Mouse (Mus musculus) stomach, postnatal 0 days (tissue): Measurements from ENCODE around the gene Tpp2. TPM values are rescaled to one million over a fixed set of nuclear protein-coding genes. Genes with fewer than 3 reads are reported as not detected.
A peak's percentile ranks its signal among the peaks of the same experiment; 100 is the strongest.
"Not testable (repeated sequence)": the region's sequence is repeated elsewhere in the genome, so short reads cannot be mapped to it uniquely, and the experiment has no call there.

Experiments
- ATAC-seq: fragments of 200-750 bp; cut with Nextera tagmentation; 2 replicates; pipeline ENCODE4 v1.8.0; 2017; ENCODE audit not compliant: low FRiP score, low TSS enrichment
- DNase-seq: peaks from one replicate; pipeline ENCODE4 v3.0.0-alpha.2; 2016; ENCODE audit warnings: low spot score
- H3K27ac ChIP-seq: fragments of 300-500 bp; sonication (generic); replicated peaks from 2 replicates; pipeline ENCODE4 v1.5.1; 2014; ENCODE audit warnings: mild to moderate bottlenecking, control low read depth
- H3K27me3 ChIP-seq: fragments of 300-500 bp; sonication (generic); 2 replicates; pipeline ENCODE4 v1.6.1; 2014; ENCODE audit warnings: low read length; ENCODE audit not compliant: control insufficient read depth, insufficient read depth
- H3K36me3 ChIP-seq: fragments of 300-500 bp; sonication (generic); 2 replicates; pipeline ENCODE4 v1.6.1; 2014; ENCODE audit warnings: low read length, mixed read lengths; ENCODE audit not compliant: control insufficient read depth, insufficient read depth
- H3K4me1 ChIP-seq: fragments of 300-500 bp; sonication (generic); replicated peaks from 2 replicates; pipeline ENCODE4 v1.6.1; 2014; ENCODE audit warnings: antibody characterized with exemption; ENCODE audit not compliant: control insufficient read depth, insufficient read depth
- H3K4me2 ChIP-seq: fragments of 300-500 bp; sonication (generic); replicated peaks from 2 replicates; pipeline ENCODE4 v1.6.1; 2014; ENCODE audit warnings: low read depth, mild to moderate bottlenecking, control low read depth, moderate library complexity
- H3K4me3 ChIP-seq: fragments of 300-500 bp; sonication (generic); 2 replicates; pipeline ENCODE4 v1.5.1; 2014; ENCODE audit warnings: low read depth, low read length, control low read depth
- H3K9ac ChIP-seq: fragments of 300-500 bp; sonication (generic); 2 replicates; pipeline ENCODE4 v1.6.1; 2014; ENCODE audit warnings: mild to moderate bottlenecking, low read length, control low read depth, mixed read lengths
- H3K9me3 ChIP-seq: fragments of 300-500 bp; sonication (generic); 2 replicates; pipeline ENCODE4 v1.6.1; 2016; ENCODE audit warnings: low read length; ENCODE audit not compliant: control insufficient read depth
- CTCF ChIP-seq: IDR thresholded peaks from 2 replicates; pipeline ENCODE4 v1.5.1; 2016; ENCODE audit warnings: antibody characterized with exemption, low read depth, mild to moderate bottlenecking, moderate library complexity
- EP300 ChIP-seq: optimal IDR thresholded peaks from 2 replicates; pipeline ENCODE3; 2016; ENCODE audit warnings: antibody characterized with exemption
- whole genome bisulfite sequencing: fragments of 180-500 bp; shearing (Covaris S2); extraction: QIAGEN DNeasy Blood & Tissue Kit; methylation state at CpG from one replicate; pipeline ENCODE4 v1.1.7; 2014; 5-methylcytosine and 5-hydroxymethylcytosine counted together
- polyA plus RNA-seq: library from polyadenylated mRNA; unstranded; fragments of >200 nt; fragmentation: Nextera tagmentation; extraction: Ambion mirVana; gene quantifications from 2 replicates; pipeline ENCODE4 v1.2.1, GENCODE M21; 2015

Tpp2 gene
- polyA plus RNA-seq, 1 experiment from 2014 or later, result 34.5 TPM

DNA sequence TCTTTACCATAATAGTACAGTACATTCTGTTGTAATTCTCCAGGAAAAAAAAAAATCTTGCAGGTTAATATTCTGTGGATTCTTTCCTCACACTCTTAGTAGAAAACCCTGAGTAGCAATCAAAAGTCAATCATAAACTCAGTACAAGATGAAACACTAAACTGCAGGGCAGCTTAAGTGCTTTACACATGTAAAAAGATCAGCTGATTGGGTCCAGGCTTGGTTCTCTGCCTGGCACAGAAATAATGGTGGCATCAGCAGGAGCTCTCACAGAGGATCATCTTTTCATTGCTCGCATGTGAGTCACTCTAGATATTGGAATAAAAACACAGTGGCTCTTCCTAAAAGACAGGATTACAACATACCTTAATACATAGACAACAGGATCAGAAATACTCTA lies 94.2 kb downstream of the Tpp2 start:
- ATAC-seq (no peak), DNase-seq (no peak)
- WGBS, result 92% methylated on average over 1 of the region's 1 CpGs
- no peaks in the 10 kb centered on the region for H3K27me3 ChIP-seq
- H3K27ac ChIP-seq, result no peak overlapping the region
- no peak overlapping the region for H3K4me3 ChIP-seq
- TF ChIP-seq EP300, result no peak
- no peak for TF ChIP-seq CTCF
- no peak overlapping the region for H3K9ac ChIP-seq
- no peaks in the 10 kb centered on the region for H3K9me3 ChIP-seq
- no peaks in the 10 kb centered on the region for H3K36me3 ChIP-seq
- no peaks in the 10 kb centered on the region for H3K4me1 ChIP-seq
- no peak overlapping the region for H3K4me2 ChIP-seq

DNA sequence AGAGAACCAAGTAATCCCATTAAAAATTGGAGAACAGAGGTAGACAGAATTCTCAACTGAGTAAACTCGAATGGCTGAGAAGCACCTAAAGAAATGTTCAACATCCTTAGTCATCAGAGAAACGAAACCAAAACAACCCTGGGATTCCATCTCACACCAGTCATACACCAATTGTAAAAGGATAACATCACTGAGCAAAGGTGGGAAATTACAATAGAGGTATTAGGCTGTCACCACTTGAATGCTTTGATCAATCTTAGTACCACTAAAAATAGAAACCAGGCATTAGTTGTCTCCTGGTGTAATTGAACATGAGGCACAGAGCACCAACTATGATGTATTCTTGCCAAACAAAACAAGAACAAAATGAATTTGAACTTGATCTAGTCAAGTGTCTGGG lies 98.8 kb downstream of the Tpp2 start:
- Histone ChIP-seq H3K9me3 (no peaks in the 10 kb centered on the region), H3K4me1 (no peaks in the 10 kb centered on the region), H3K27me3 (no peaks in the 10 kb centered on the region), H3K4me3 (no peak overlapping the region), H3K4me2 (no peak overlapping the region), H3K36me3 (no peaks in the 10 kb centered on the region), H3K27ac (no peak overlapping the region), H3K9ac (no peak overlapping the region)
- DNase-seq (no peak), ATAC-seq (no peak)
- 56% methylated on average over 2 of the region's 2 CpGs for WGBS
- TF ChIP-seq EP300 (no peak), CTCF (no peak)

DNA sequence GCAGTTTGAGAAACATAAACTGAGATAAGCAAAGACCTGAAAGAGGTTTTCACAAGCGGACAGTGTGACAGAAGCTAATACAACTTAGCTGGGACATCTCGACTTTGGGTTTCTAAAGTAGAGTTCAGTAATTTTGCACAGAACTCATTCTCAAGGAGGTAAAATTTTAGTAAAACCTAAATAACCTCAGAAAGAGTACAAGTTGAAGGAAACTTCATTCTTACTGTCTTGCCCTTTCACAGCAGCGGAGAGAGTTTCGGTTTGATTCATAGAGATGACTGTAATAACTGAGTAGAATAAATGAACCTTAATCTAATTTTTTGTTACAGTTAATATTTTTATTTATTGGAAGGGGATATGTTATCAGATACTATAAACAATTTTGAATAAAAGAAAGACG lies 99.5 kb downstream of the Tpp2 start:
- DNase-seq (no peak), ATAC-seq (no peak)
- Histone ChIP-seq H3K9me3 (no peaks in the 10 kb centered on the region), H3K27me3 (no peaks in the 10 kb centered on the region), H3K9ac (no peak overlapping the region), H3K27ac (no peak overlapping the region), H3K4me1 (no peaks in the 10 kb centered on the region), H3K36me3 (no peaks in the 10 kb centered on the region), H3K4me3 (no peak overlapping the region), H3K4me2 (no peak overlapping the region)
- 73% methylated on average over 5 of the region's 5 CpGs for WGBS
- TF ChIP-seq CTCF, result no peak

DNA sequence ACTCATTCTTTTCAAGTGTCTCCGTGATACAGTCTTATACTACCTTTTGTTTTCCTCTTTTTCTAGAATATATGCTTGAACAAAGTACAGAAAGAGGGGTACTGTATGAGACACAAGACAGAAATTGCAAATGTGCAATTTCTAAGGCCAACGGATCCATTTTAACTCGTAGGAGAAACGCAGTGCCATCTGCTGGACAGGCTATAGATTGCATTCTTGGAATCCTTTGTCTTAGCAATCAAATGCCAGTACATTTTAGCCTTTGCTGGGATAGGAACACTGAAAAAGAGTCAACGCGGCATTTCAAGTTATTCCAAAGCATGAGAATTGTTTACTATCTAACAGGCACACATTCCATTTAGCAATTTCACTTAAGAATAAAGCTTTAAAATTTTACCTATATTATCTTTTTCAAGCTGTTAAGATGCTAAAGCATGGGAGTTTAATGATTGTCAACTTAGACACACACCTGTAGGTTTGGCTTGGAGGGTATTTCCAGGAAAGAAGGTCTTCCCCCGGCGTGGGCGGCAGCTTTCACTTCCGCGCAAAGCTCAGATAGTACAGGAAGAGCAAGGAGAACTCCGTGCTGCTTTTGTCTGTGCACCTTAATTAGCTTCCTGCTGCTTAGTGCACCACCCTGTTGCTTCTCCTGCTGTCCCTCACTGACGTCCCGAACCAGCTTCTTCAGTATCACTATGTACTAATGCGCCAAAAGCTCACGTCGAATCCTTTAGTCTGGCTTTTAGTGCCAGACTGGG lies 108.5 kb downstream of the Tpp2 start:
- H3K9me3 ChIP-seq, result no peaks in the 10 kb centered on the region
- ATAC-seq (peak; percentile 69), DNase-seq (peak; percentile 66)
- H3K27me3 ChIP-seq, result no peaks in the 10 kb centered on the region
- no peak overlapping the region for H3K27ac ChIP-seq
- TF ChIP-seq CTCF (peak; percentile 92), EP300 (no peak)
- H3K36me3 ChIP-seq, result no peaks in the 10 kb centered on the region
- H3K4me2 ChIP-seq, result peak overlapping the region; percentile 75
- H3K4me1 ChIP-seq, result no peaks in the 10 kb centered on the region
- WGBS, result under 1% methylated on average over 17 of the region's 17 CpGs
- peak overlapping the region; percentile 52 for H3K4me3 ChIP-seq
- H3K9ac ChIP-seq, result peak overlapping the region; percentile 59

DNA sequence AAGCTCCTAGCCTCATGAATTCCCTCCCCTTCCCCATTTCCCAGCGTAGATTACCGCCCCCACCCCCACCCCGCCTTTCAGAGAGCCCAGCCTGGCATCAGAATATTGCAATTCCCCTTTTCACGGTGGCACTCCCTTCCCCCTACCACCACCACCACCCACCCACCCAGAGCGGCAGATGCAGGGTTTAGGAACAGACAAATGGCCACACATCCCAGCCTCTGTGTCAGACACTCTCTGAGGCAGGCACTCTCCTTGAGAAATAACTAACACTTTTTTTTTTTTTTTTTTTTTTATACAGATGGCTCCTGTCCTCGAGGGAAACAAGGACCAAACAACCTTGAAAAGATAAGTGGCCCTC lies 109.1 kb downstream of the Tpp2 start:
- DNase-seq (no peak), ATAC-seq (peak; percentile 45; the same call in 1 of the 2 replicates)
- Histone ChIP-seq H3K9ac (peak overlapping the region; percentile 59), H3K4me3 (peak overlapping the region; percentile 52), H3K36me3 (no peaks in the 10 kb centered on the region), H3K4me2 (peak overlapping the region; percentile 75), H3K4me1 (no peaks in the 10 kb centered on the region), H3K27me3 (no peaks in the 10 kb centered on the region), H3K27ac (no peak overlapping the region), H3K9me3 (no peaks in the 10 kb centered on the region)
- WGBS, result 4% methylated on average over 6 of the region's 6 CpGs
- TF ChIP-seq EP300 (no peak), CTCF (no peak)

DNA sequence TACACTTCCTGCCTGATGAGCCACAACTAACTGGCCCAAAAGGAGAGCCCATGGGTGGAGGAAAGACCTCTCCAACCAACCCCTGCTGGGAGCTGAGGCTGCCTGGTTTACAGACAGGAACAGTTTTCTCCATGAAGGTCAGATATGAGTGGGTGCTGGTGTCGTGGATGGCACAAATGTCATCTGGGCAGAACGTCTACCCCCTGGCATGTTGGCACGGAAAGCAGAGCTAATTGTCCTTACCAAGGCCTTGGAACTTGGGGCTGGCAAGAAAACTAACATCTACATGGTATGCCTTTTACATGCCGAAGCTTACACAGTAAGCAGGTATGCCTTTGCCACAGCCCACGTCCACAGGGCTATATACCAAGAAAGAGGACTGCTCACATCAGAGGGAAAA lies 112.2 kb downstream of the Tpp2 start:
- not testable (repeated sequence) for H3K4me1 ChIP-seq, H3K27ac ChIP-seq, H3K9me3 ChIP-seq, H3K36me3 ChIP-seq, H3K4me3 ChIP-seq, H3K9ac ChIP-seq, H3K4me2 ChIP-seq, ATAC-seq, DNase-seq, H3K27me3 ChIP-seq
- 90% methylated on average over 5 of the region's 5 CpGs for WGBS
